Mouse (Mus musculus) adrenal gland, postnatal 14 days (tissue): ENCODE measurements around the gene Vmp1. TPM values are rescaled to one million over a fixed set of nuclear protein-coding genes. Genes with fewer than 3 reads are reported as not detected.

ENCODE experiments used
- DNase-seq: peaks from one replicate; pipeline ENCODE4 v3.0.0; 2021; ENCODE audit warnings: mixed read lengths
- total RNA-seq: library from RNA; stranded (reverse); gene quantifications from 2 replicates; pipeline ENCODE4 v1.2.3, GENCODE M21; 2021

The Vmp1 gene
- total RNA-seq, 1 experiment from 2014 or later: 119 TPM

- peak; percentile 69 for DNase-seq
Observed at GRCm38 (mm10) chr11:86629941-86630340, 53.7 kb downstream of the Vmp1 start.

GRCm38 (mm10) chr11:86629445-86629844 is 54.2 kb downstream of the Vmp1 start:
- peak; percentile 48 for DNase-seq

GRCm38 (mm10) chr11:86628448-86628847 is 55.2 kb downstream of the Vmp1 start:
- DNase-seq: no peak

- no peak for DNase-seq
Observed at GRCm38 (mm10) chr11:86627649-86628048, 56.0 kb downstream of the Vmp1 start.

GRCm38 (mm10) chr11:86626714-86627113 is 56.9 kb downstream of the Vmp1 start:
- DNase-seq: no peak

- no peak for DNase-seq
Observed at GRCm38 (mm10) chr11:86624237-86624941, 59.2 kb downstream of the Vmp1 start.

GRCm38 (mm10) chr11:86623402-86624010 is 60.1 kb downstream of the Vmp1 start:
- no peak for DNase-seq

GRCm38 (mm10) chr11:86622191-86622912 is 61.3 kb downstream of the Vmp1 start:
- DNase-seq: no peak

GRCm38 (mm10) chr11:86621139-86621538 is 62.5 kb downstream of the Vmp1 start:
- peak; percentile 37 for DNase-seq

GRCm38 (mm10) chr11:86618548-86619335 is 64.9 kb downstream of the Vmp1 start:
- no peak for DNase-seq

GRCm38 (mm10) chr11:86614607-86615006 is 69.0 kb downstream of the Vmp1 start:
- no peak for DNase-seq

GRCm38 (mm10) chr11:86614056-86614530 is 69.5 kb downstream of the Vmp1 start:
- DNase-seq: no peak

- no peak for DNase-seq
Observed at GRCm38 (mm10) chr11:86611991-86612390, 71.6 kb downstream of the Vmp1 start.

GRCm38 (mm10) chr11:86610239-86610638 is 73.4 kb downstream of the Vmp1 start:
- DNase-seq: no peak

- no peak for DNase-seq
Observed at GRCm38 (mm10) chr11:86607808-86608350, 75.8 kb downstream of the Vmp1 start.

- DNase-seq: no peak
Observed at GRCm38 (mm10) chr11:86606621-86607339, 76.9 kb downstream of the Vmp1 start.

GRCm38 (mm10) chr11:86604732-86605520 is 78.7 kb downstream of the Vmp1 start:
- DNase-seq: no peak

- DNase-seq: no peak
Observed at GRCm38 (mm10) chr11:86604289-86604688, 79.3 kb downstream of the Vmp1 start.

GRCm38 (mm10) chr11:86603719-86604118 is 79.9 kb downstream of the Vmp1 start:
- no peak for DNase-seq

GRCm38 (mm10) chr11:86602116-86602515 is 81.5 kb downstream of the Vmp1 start:
- no peak for DNase-seq

GRCm38 (mm10) chr11:86600209-86600557 is 83.5 kb downstream of the Vmp1 start:
- DNase-seq: no peak
